Mouse (Mus musculus) lung, postnatal 25 days (tissue): ENCODE data around the gene Slc22a14.
A peak's percentile ranks its signal among the peaks of the same experiment; 100 is the strongest.
"Not testable (repeated sequence)": the region's sequence is repeated elsewhere in the genome, so short reads cannot be mapped to it uniquely, and the experiment has no call there.

Experiments
- DNase-seq: peaks from one replicate; pipeline ENCODE4 v3.0.0; 2022; ENCODE audit warnings: low spot score

Slc22a14 gene

GRCm38 (mm10) chr9:119260825-119261224 lies 104.5 kb downstream of the Slc22a14 start:
- DNase-seq: no peak

GRCm38 (mm10) chr9:119258785-119259184 lies 106.6 kb downstream of the Slc22a14 start:
- DNase-seq: no peak

- DNase-seq: no peak
Observed at GRCm38 (mm10) chr9:119258128-119258527, 107.2 kb downstream of the Slc22a14 start.

GRCm38 (mm10) chr9:119256161-119256560 lies 109.2 kb downstream of the Slc22a14 start:
- no peak for DNase-seq

- no peak for DNase-seq
Observed at GRCm38 (mm10) chr9:119255096-119255495, 110.3 kb downstream of the Slc22a14 start.

GRCm38 (mm10) chr9:119254187-119254586 lies 111.2 kb downstream of the Slc22a14 start:
- DNase-seq: no peak

- DNase-seq: peak; percentile 21
Observed at GRCm38 (mm10) chr9:119247996-119248395, 117.4 kb downstream of the Slc22a14 start.

- DNase-seq: no peak
Observed at GRCm38 (mm10) chr9:119246826-119247225, 118.5 kb downstream of the Slc22a14 start.

- no peak for DNase-seq
Observed at GRCm38 (mm10) chr9:119243981-119244380, 121.4 kb downstream of the Slc22a14 start.

- DNase-seq: no peak
Observed at GRCm38 (mm10) chr9:119241169-119241865, 124.0 kb downstream of the Slc22a14 start.

- DNase-seq: no peak
Observed at GRCm38 (mm10) chr9:119240286-119240997, 124.9 kb downstream of the Slc22a14 start.

- no peak for DNase-seq
Observed at GRCm38 (mm10) chr9:119239274-119239673, 126.1 kb downstream of the Slc22a14 start.

GRCm38 (mm10) chr9:119238796-119239195 lies 126.6 kb downstream of the Slc22a14 start:
- DNase-seq: no peak

- DNase-seq: no peak
Observed at GRCm38 (mm10) chr9:119231552-119231951, 133.8 kb downstream of the Slc22a14 start.

GRCm38 (mm10) chr9:119230829-119231228 lies 134.5 kb downstream of the Slc22a14 start:
- no peak for DNase-seq

- no peak for DNase-seq
Observed at GRCm38 (mm10) chr9:119220249-119220648, 145.1 kb downstream of the Slc22a14 start.

- DNase-seq: no peak
Observed at GRCm38 (mm10) chr9:119219667-119220066, 145.7 kb downstream of the Slc22a14 start.

GRCm38 (mm10) chr9:119215341-119215740 lies 150.0 kb downstream of the Slc22a14 start:
- DNase-seq: not testable (repeated sequence)

- DNase-seq: no peak
Observed at GRCm38 (mm10) chr9:119214601-119215000, 150.8 kb downstream of the Slc22a14 start.

- no peak for DNase-seq
Observed at GRCm38 (mm10) chr9:119212996-119213395, 152.4 kb downstream of the Slc22a14 start.

- DNase-seq: no peak
Observed at GRCm38 (mm10) chr9:119208998-119209397, 156.4 kb downstream of the Slc22a14 start, which contains the start of gene Slc22a13. TSS of gene Slc22a13 (minus strand) at chr9:119209098.

GRCm38 (mm10) chr9:119207113-119207512 lies 158.2 kb downstream of the Slc22a14 start:
- no peak for DNase-seq

- no peak for DNase-seq
Observed at GRCm38 (mm10) chr9:119206666-119207065, 158.7 kb downstream of the Slc22a14 start.
